Mouse (Mus musculus) gastrocnemius, adult 8-10 months (tissue): ENCODE results near the gene Scd2. TPM values are rescaled to one million over a fixed set of nuclear protein-coding genes. Genes with fewer than 3 reads are reported as not detected.
A peak's percentile ranks its signal among the peaks of the same experiment; 100 is the strongest.
"Not testable (repeated sequence)": the region's sequence is repeated elsewhere in the genome, so short reads cannot be mapped to it uniquely, and the experiment has no call there.

ENCODE experiments used
- DNase-seq, 2 experiments: peaks; one replicate each; pipeline ENCODE4 v3.0.0; 2022; ENCODE audit warnings: low spot score in 2 of 2
- total RNA-seq, 4 experiments: library from RNA; stranded (reverse); gene quantifications; 2 replicates each; pipeline ENCODE4 v1.2.4; 2022

The Scd2 gene
- total RNA-seq, 4 experiments from 2014 or later, result 3.7 to 7.8 (median 7.1) TPM

GRCm38 (mm10) chr19:44267499-44268002 is 25.9 kb upstream of the Scd2 start:
- no peak for DNase-seq

DNA sequence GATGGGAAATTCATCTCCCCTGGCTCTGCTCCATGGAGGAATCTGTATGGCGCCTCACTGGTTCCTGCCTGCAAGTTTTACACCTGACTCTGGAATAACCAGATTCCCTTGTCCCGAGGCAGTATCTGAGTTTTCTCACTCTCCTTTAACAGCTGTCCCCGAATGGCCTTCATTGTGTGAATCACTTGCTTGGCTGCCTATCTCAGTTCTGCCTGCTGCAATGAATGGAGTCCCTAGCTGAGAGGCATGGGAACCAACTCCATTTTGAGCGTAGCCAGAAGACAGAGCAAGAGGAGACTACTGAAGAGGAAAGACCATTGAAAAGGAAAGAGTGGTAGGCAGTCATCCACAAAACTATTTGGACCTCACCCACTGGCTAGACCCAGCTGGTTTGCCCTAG is 19.8 kb upstream of the Scd2 start:
- DNase-seq, result no peak

- no peak for DNase-seq
Observed at GRCm38 (mm10) chr19:44274452-44274851, 19.0 kb upstream of the Scd2 start.

- no peak for DNase-seq
Observed at GRCm38 (mm10) chr19:44275418-44275817, 18.1 kb upstream of the Scd2 start.

- DNase-seq, result no peak
Observed at GRCm38 (mm10) chr19:44276861-44277260, 16.6 kb upstream of the Scd2 start.

- no peak for DNase-seq
Observed at GRCm38 (mm10) chr19:44277931-44278330, 15.5 kb upstream of the Scd2 start.

GRCm38 (mm10) chr19:44280755-44281154 is 12.7 kb upstream of the Scd2 start:
- DNase-seq, result no peak

DNA sequence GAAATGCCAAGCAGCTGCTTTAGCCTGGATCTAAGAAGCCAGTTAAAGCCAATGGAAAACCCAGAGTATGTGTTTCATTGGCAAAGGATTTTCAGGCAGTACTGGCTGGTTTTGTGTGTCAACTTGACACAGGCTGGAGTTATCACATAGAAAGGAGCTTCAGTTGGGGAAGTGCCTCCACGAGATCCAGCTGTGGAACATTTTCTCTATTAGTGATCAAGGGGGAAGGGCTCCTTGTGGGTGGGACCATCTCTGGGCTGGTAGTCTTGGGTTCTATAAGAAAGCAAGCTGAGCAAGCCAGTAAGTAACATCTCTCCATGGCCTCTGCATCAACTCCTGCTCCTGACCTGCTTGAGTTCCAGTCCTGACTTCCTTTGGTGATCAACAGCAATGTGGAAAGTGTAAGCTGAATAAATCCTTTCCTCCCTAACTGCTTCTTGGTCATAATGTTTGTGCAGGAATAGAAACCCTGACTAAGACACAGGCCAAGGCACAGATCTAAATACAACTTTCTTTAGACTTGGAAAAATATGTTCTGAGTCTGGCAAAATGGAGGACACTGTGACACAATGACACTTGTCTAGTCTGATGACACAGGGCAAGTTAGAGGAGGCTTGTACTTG is 11.5 kb upstream of the Scd2 start:
- not testable (repeated sequence) for DNase-seq

DNA sequence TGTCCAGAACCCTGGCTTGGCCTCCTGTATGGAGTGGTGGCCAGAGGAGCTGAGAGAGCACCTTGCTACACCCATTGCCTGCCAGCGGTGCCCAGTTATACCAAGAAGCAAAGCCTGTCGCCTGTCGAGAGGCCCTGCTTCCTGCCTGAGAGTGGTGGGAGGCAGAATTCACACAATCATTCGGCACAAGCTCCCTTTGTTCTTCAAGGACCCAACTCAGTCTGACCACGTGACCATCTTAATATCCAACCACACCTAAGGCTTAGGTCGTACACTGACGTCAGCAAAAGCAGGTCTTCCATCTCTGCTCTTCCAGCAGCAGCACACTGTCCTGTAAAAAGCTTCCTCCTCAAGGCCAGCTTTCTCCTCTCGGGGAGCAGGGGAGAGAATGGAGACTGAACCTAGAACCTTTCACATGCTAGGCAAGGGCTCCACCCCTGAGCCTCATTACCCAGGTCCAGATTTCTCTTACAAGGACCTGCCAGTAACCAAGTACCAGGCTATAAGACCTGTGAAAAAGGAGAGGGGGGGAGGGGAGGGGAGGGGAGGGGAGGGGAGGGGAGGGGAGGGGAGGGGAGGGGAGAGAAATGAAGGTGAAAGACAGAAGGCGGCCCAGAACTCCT is 10.8 kb upstream of the Scd2 start:
- DNase-seq, result no peak

GRCm38 (mm10) chr19:44283157-44284024 is 10.1 kb upstream of the Scd2 start:
- no peak for DNase-seq

GRCm38 (mm10) chr19:44284025-44284695 is 9.3 kb upstream of the Scd2 start:
- peak; percentile 72 to 81 for DNase-seq

GRCm38 (mm10) chr19:44284723-44285122 is 8.8 kb upstream of the Scd2 start:
- DNase-seq, result no peak

GRCm38 (mm10) chr19:44285554-44285953 is 7.9 kb upstream of the Scd2 start:
- no peak for DNase-seq

DNA sequence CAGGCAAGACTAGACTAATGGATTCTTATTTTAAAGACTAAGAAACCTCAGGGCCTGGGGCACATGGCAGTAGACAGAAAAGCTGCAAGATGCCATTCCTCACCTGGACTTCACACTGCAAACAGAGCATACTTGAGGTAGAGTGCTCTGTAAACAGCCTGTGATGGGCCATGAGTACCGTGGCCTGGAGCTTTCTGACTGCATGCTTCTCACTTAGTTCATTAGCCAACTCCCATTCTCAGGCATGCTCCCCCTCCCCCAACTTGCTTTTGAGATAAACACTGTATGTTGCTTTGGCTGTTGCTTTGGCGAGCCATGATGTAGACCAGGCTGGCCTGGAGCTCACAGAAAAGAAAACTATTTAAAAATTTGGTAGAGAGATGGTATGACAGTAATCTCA is 7.4 kb upstream of the Scd2 start:
- DNase-seq, result no peak

GRCm38 (mm10) chr19:44287415-44288110 is 5.9 kb upstream of the Scd2 start:
- DNase-seq, result no peak

- no peak for DNase-seq
Observed at GRCm38 (mm10) chr19:44292083-44292482, 1.4 kb upstream of the Scd2 start.

DNA sequence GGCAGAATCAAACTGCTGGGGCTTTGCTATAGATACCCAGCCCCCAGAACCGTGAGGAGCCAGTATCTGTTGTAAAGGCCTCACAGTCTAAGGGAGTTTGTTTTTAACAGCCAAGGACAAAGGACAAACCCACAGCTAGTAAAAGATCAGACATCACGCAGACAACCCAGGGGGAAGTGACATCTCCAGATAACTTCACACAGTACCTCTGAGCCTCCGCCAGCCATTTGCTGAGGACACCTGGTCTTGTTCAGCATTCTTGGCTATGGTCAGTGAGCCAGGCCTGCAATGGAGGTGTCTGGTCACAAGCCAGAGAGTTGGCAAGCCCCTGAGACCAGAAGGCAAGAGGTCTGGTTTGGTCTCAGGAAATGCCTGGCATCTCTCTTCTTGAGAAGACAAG is 991 bp upstream of the Scd2 start:
- DNase-seq, result no peak

DNA sequence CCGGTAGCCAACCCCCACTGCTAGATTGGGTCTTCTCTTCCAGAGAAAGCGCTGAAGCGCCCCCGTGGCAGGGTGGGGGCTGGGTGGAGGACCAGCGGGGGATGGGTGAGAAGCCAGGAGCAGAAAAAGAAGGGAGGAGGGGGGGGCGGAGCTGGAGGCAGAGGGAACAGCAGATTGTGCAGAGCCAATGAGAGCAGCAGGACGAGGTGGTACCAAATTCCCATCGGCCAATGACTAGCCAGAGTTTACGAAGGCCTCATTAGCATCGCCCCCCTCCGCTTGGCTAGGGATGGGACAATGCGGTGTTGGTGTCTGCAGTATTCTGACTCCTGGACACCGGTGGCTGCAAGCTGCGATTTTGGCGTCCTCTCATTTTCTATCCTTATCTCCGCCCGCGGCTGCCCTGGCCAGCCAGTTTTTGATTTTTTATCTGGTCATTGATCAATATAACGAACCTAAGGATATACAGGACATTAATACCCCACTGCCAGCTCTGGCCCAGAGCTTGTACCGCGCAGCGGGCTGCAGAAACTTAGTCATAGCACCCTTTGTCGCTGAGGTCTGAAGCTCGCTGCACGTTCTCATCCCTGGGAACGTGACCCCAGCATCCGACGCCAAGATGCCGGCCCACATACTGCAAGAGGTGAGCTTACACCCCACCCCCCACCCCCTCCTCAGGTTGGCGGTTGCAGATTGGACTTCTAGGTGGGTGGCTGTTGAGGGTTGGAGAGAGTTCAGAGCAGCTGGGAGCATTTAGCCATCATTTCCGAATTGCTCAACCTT is 486 bp downstream of the Scd2 start:
- peak; percentile 65 to 71 for DNase-seq

GRCm38 (mm10) chr19:44294588-44295041 is 1.1 kb downstream of the Scd2 start:
- peak; percentile 65 to 70 for DNase-seq

GRCm38 (mm10) chr19:44295251-44295650 is 1.8 kb downstream of the Scd2 start:
- no peak for DNase-seq
